Mouse (Mus musculus) liver, embryonic 11.5 days (tissue): ENCODE results near the gene Trim33. TPM values are rescaled to one million over a fixed set of nuclear protein-coding genes. Genes with fewer than 3 reads are reported as not detected.

Experiments
- ATAC-seq: fragments of 200-750 bp; cut with Nextera tagmentation; replicated peaks from 2 replicates; pipeline ENCODE4 v1.8.0; 2017; ENCODE audit warnings: moderate number of reproducible peaks, mild to moderate bottlenecking, moderate TSS enrichment, moderate library complexity; ENCODE audit not compliant: low FRiP score
- DNase-seq: peaks from one replicate; pipeline ENCODE4 v3.0.0-alpha.2; 2017; ENCODE audit warnings: low spot score
- H3K27ac ChIP-seq: fragments of 300-500 bp; sonication (generic); 2 replicates; pipeline ENCODE4 v1.5.1; 2014; ENCODE audit warnings: mild to moderate bottlenecking, low read depth, low read length, control low read depth
- H3K27me3 ChIP-seq: fragments of 300-500 bp; sonication (generic); replicated peaks from 2 replicates; pipeline ENCODE4 v1.6.1; 2014; ENCODE audit warnings: low read length, mixed read lengths; ENCODE audit not compliant: control insufficient read depth, insufficient read depth
- H3K36me3 ChIP-seq: fragments of 300-500 bp; sonication (generic); 2 replicates; pipeline ENCODE4 v1.6.1; 2014; ENCODE audit warnings: mild to moderate bottlenecking, low read length, moderate library complexity, mixed read lengths; ENCODE audit not compliant: control insufficient read depth, insufficient read depth
- H3K4me1 ChIP-seq: fragments of 300-500 bp; sonication (generic); replicated peaks from 2 replicates; pipeline ENCODE4 v1.6.1; 2014; ENCODE audit warnings: low read length, mixed read lengths; ENCODE audit not compliant: control insufficient read depth, insufficient read depth
- H3K4me2 ChIP-seq: fragments of 300-500 bp; sonication (generic); 2 replicates; pipeline ENCODE4 v1.6.1; 2014; ENCODE audit warnings: mild to moderate bottlenecking, control low read depth, moderate library complexity
- H3K4me3 ChIP-seq: fragments of 300-500 bp; sonication (generic); 2 replicates; pipeline ENCODE4 v1.5.1; 2014; ENCODE audit warnings: low read depth, low read length, control low read depth
- H3K9ac ChIP-seq: fragments of 300-500 bp; sonication (generic); 2 replicates; pipeline ENCODE4 v1.6.1; 2014; ENCODE audit warnings: low read depth, low read length, control low read depth
- H3K9me3 ChIP-seq: fragments of 300-500 bp; sonication (generic); 2 replicates; pipeline ENCODE4 v1.6.1; 2016; ENCODE audit warnings: low read length, inconsistent platforms, mixed read lengths; ENCODE audit not compliant: control insufficient read depth
- WGBS: fragments of 180-500 bp; shearing (Covaris S2); extraction: QIAGEN DNeasy Blood & Tissue Kit; methylation state at CpG from one replicate; pipeline ENCODE4 v1.1.7; 2014; 5-methylcytosine and 5-hydroxymethylcytosine counted together
- polyA plus RNA-seq: library from polyadenylated mRNA; unstranded; fragments of >200 nt; fragmentation: Nextera tagmentation; extraction: Ambion mirVana; gene quantifications from 2 replicates; pipeline ENCODE4 v1.2.1, GENCODE M21; 2014

Trim33 gene
- polyA plus RNA-seq, 1 experiment from 2014 or later: 22.7 TPM

GRCm38 (mm10) chr3:103335371-103335770 is 56.3 kb downstream of the Trim33 start:
- no peak overlapping the region for H3K27ac ChIP-seq
- H3K36me3 ChIP-seq: peaks cover 8% of the 10 kb centered on the region; the same call in 1 of the 2 replicates
- H3K4me1 ChIP-seq: no peaks in the 10 kb centered on the region
- no peaks in the 10 kb centered on the region for H3K9me3 ChIP-seq
- no peak overlapping the region for H3K9ac ChIP-seq
- H3K4me3 ChIP-seq: no peak overlapping the region
- ATAC-seq: no peak
- H3K27me3 ChIP-seq: no peaks in the 10 kb centered on the region
- DNase-seq: no peak
- WGBS: 50% methylated on average over 1 of the region's 1 CpGs
- H3K4me2 ChIP-seq: no peak overlapping the region

GRCm38 (mm10) chr3:103346658-103347057 is 67.6 kb downstream of the Trim33 start:
- no peak overlapping the region for H3K4me3 ChIP-seq
- no peaks in the 10 kb centered on the region for H3K4me1 ChIP-seq
- H3K27ac ChIP-seq: no peak overlapping the region
- 96% methylated on average over 2 of the region's 2 CpGs for WGBS
- no peaks in the 10 kb centered on the region for H3K27me3 ChIP-seq
- ATAC-seq (no peak), DNase-seq (no peak)
- no peak overlapping the region for H3K4me2 ChIP-seq
- H3K9ac ChIP-seq: no peak overlapping the region
- H3K9me3 ChIP-seq: no peaks in the 10 kb centered on the region
- H3K36me3 ChIP-seq: peaks cover 20% of the 10 kb centered on the region; the same call in 1 of the 2 replicates

GRCm38 (mm10) chr3:103353518-103353917 is 74.4 kb downstream of the Trim33 start:
- ATAC-seq (peak; percentile 82), DNase-seq (no peak)
- Histone ChIP-seq H3K4me1 (no peaks in the 10 kb centered on the region; the same call in 1 of the 2 replicates), H3K4me2 (peak overlapping the region; percentile 12; the same call in 1 of the 2 replicates), H3K36me3 (peaks cover 6% of the 10 kb centered on the region; the same call in 1 of the 2 replicates), H3K9ac (no peak overlapping the region), H3K4me3 (no peak overlapping the region), H3K27ac (no peak overlapping the region; the same call in 1 of the 2 replicates), H3K9me3 (no peaks in the 10 kb centered on the region), H3K27me3 (no peaks in the 10 kb centered on the region)
- WGBS: 73% methylated on average over 5 of the region's 5 CpGs

- Histone ChIP-seq H3K4me3 (no peak overlapping the region), H3K36me3 (peaks cover 6% of the 10 kb centered on the region; the same call in 1 of the 2 replicates), H3K9me3 (no peaks in the 10 kb centered on the region), H3K27me3 (no peaks in the 10 kb centered on the region), H3K4me1 (no peaks in the 10 kb centered on the region; the same call in 1 of the 2 replicates), H3K4me2 (no peak overlapping the region), H3K9ac (no peak overlapping the region), H3K27ac (no peak overlapping the region; the same call in 1 of the 2 replicates)
- WGBS: 67% methylated on average over 2 of the region's 2 CpGs
- ATAC-seq (no peak; the same call in 1 of the 2 replicates), DNase-seq (no peak)
These were observed 74.9 kb downstream of the Trim33 start for GRCm38 (mm10) chr3:103354041-103354440.

DNA sequence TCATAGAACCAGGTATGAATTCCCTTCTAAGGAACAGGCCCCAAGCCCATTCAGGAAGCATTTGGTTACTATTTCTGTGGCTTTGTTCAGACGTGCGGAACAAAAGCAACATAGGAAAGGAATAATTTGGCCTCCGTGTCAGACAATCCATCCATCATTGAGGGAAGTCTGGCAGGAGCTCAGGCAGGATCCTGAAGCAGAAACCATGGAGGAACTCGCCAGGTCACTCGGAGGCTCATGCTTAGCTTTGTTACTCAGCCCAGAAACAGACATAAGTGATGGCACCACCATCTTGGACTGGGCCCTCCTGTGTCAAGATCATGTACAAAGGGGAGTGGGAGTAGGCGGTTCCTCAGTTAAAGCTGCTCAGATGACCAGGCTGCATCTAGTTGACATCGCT is 82.1 kb downstream of the Trim33 start:
- no peaks in the 10 kb centered on the region for H3K27me3 ChIP-seq
- ATAC-seq (no peak), DNase-seq (no peak)
- H3K9ac ChIP-seq: no peak overlapping the region
- no peaks in the 10 kb centered on the region for H3K9me3 ChIP-seq
- no peak overlapping the region for H3K27ac ChIP-seq
- WGBS: 87% methylated on average over 7 of the region's 7 CpGs
- H3K4me2 ChIP-seq: no peak overlapping the region
- no peak overlapping the region for H3K4me3 ChIP-seq
- no peaks in the 10 kb centered on the region for H3K36me3 ChIP-seq
- 0 out of 2 replicates have a peak, but pooled peaks cover 2% of the 10 kb centered on the region for H3K4me1 ChIP-seq

DNA sequence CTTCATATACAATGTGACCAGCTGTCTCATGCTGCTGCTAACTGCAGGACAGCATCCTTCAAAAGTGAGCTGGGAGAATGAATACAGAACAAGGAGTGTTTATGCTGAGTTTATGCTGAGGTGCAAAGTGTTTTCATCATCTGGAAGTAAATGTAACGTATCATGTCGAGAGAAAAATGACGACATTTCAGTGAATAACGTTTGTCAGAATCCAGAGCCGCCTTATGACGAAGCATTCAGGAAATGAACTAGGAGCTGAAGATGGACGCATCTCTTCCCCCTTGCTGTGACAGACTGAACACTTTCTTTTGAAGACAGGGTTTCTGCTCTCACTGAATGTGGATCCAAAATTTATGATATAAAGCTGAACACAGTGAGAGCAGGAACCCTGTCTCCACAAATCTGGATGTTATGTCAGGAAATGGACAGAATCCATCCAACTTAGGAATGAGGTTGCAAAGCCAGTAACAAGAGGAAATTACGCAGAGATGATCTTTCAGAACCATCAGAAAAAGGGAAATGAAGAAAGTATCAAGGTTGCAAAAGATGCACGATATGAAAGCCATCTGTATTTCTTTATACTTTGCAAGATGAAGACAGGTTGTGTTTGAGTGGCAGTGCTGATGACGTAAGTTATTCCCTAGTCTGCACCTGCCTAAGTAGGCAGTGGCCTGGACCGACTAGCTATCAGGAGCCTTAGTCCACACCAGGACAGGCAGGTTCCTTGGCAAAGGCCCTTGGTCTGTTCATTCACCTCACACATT is 85.3 kb downstream of the Trim33 start:
- ATAC-seq (no peak), DNase-seq (no peak)
- Histone ChIP-seq H3K9ac (no peak overlapping the region), H3K27me3 (no peaks in the 10 kb centered on the region), H3K9me3 (no peaks in the 10 kb centered on the region), H3K36me3 (no peaks in the 10 kb centered on the region), H3K4me2 (no peak overlapping the region), H3K27ac (no peak overlapping the region), H3K4me3 (no peak overlapping the region), H3K4me1 (0 out of 2 replicates have a peak, but pooled peaks cover 2% of the 10 kb centered on the region)
- WGBS: 81% methylated on average over 11 of the region's 11 CpGs

- no peak overlapping the region for H3K4me2 ChIP-seq
- no peaks in the 10 kb centered on the region for H3K9me3 ChIP-seq
- H3K4me1 ChIP-seq: no peaks in the 10 kb centered on the region
- DNase-seq (no peak), ATAC-seq (no peak)
- H3K4me3 ChIP-seq: no peak overlapping the region
- no peak overlapping the region for H3K9ac ChIP-seq
- no peaks in the 10 kb centered on the region for H3K36me3 ChIP-seq
- 78% methylated on average over 11 of the region's 11 CpGs for WGBS
- no peak overlapping the region for H3K27ac ChIP-seq
- no peaks in the 10 kb centered on the region for H3K27me3 ChIP-seq
These were observed 88.3 kb downstream of the Trim33 start for GRCm38 (mm10) chr3:103367176-103367970.

DNA sequence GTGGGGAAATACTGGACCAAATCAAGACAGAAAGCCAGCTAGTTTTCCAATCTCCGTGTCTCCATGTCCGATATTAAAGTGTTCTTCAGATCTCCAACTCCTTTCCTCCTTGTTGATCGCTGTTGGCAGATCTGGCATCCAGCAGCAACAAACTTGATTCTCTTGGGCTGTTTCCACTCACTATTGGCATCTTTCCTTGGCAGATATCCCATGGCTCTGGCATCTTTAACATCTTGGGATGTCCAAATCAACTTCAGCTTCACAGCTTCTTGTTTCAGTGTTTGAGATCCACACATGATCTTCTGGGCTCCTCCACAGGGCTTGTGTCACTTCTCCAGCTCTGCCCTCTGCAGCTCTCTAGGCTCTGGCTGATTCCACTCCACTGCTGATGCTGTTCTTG is 89.6 kb downstream of the Trim33 start:
- Histone ChIP-seq H3K9me3 (no peaks in the 10 kb centered on the region), H3K4me1 (no peaks in the 10 kb centered on the region), H3K36me3 (no peaks in the 10 kb centered on the region), H3K27ac (no peak overlapping the region), H3K4me3 (no peak overlapping the region), H3K9ac (no peak overlapping the region), H3K27me3 (no peaks in the 10 kb centered on the region), H3K4me2 (no peak overlapping the region)
- ATAC-seq (no peak), DNase-seq (no peak)
- 84% methylated on average over 3 of the region's 3 CpGs for WGBS
